Mouse (Mus musculus) naive thymus-derived CD4-positive, alpha-beta T cell, adult 2 months (primary cell): ENCODE measurements at regions not wholly inside any gene's neighbourhood (a gene's known extent, or its start where the extent isn't known, plus 50 kb on each side); places are given as distances from the start of the nearest gene placed in this dataset.

Experiments used
- DNase-seq: peaks from one replicate; pipeline ENCODE4 v3.0.0-alpha.2; 2011; ENCODE audit warnings: low read depth

DNA sequence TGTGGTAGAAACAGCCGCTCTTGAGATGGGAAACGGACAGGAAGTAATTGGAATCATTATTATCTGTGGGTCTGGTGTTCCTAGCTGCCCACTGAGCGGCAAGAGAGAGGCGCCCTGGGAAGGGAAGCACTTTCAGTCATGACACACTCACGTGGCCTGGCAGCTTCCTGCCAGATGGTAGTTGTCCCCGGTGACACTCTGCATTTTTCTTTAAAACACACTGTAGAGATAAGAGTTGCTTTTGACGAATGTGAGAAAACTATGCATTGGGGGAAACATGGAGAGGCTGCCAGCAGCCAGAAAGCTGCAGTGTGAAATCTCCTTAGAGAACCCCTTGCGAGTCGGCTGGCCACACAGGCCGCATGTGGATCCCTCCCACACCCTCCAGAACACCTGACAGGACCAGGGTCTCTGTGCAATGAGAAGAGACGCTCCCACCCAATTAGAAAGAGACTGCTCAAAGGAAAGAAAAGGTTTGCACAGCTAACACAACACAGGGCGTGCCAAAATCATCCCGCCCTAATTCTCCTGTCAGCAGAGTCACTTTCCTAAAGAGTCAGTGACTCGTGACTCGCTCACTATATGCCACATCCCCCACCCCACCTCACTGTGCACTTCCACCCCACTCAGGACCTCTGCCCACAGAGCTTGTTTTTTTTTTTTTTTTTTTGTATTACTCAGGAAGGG lies 194.0 kb upstream of the Map3k1 start:
- DNase-seq, result peak; percentile 76

DNA sequence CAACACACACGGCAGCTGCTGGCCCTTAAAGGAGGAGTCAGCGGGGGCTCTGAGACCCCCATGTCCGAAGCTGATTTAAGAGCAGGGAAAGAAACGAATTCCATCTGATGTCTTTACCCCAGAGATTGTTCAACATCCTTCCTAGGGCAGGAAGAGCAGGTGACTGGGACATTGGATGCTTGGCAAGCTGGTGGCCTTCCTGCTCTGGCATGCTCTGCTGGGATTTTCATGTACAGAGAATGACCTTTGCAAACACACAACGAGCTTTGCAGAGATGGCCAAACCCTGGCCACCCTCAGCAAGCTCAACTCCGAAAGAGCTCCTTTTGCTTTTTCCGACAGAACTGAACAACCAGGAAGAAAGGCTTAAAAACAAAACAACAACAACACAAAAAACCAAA lies 194.7 kb upstream of the Map3k1 start:
- no peak for DNase-seq

- DNase-seq, result peak; percentile 39
Measured at GRCm38 (mm10) chr13:112004126-112004525, 195.3 kb upstream of the Map3k1 start.

DNA sequence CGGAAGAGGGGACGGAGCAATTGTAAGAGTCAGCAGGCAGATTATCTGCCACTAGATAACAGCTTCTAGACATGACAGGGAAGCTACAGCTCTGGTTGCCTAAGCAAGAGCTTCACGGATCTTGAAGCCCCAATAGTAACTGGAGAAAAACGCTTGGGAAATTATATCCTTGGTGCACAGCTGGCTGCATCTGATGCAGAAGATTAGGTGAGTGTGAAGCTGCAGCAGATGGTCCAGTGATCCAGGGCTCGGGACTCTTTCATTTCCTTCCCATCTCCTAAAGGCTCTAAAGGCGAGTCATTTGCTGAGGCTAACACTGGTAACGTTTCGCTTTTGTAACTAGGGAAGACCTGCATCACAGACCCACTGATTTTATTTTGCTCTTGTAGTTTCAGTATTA lies 196.6 kb upstream of the Map3k1 start:
- no peak for DNase-seq

- no peak for DNase-seq
Measured at GRCm38 (mm10) chr13:112008806-112009205, 200.0 kb upstream of the Map3k1 start.

- peak; percentile 41 for DNase-seq
Measured at GRCm38 (mm10) chr13:112009288-112009687, 200.5 kb upstream of the Map3k1 start.

GRCm38 (mm10) chr13:112010464-112010863 lies 201.7 kb upstream of the Map3k1 start:
- DNase-seq, result no peak

DNA sequence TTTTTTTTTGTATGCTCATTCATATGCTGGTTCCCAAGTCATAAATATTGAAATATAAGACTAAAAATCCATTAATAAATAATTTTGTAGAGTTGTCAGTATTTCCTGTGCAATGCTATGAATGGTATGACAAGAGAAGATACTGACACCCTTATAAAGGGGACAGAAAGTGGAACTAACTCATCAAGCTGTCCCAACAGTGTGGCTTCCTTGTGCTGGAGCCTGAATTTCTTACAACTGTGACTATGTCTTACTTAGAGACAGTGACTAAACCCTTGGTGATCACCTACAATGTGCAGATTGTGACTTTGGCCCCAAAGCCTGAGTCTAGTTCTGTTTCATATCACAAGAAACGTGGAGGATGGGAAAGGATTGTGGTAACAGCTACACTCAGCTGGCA lies 203.8 kb upstream of the Map3k1 start:
- no peak for DNase-seq

DNA sequence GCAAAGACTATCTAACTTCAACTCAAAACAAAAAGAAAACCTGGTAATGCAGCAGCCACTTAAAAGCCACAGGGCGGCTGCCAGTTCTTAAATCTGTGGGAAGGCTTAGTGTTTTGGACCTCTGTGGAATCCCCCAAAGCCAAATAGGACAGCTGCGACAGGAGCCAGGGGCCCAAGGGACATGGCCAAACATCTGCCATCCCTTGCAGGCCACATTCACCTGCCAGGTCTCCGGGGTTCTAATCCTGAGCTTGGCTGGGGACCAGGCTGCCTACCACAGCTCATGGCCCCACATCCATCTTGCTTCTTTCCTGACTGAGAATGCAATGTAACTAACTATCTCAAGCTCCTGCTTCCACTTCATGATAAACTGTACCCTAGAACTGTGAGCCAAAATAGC lies 206.3 kb upstream of the Map3k1 start:
- no peak for DNase-seq

DNA sequence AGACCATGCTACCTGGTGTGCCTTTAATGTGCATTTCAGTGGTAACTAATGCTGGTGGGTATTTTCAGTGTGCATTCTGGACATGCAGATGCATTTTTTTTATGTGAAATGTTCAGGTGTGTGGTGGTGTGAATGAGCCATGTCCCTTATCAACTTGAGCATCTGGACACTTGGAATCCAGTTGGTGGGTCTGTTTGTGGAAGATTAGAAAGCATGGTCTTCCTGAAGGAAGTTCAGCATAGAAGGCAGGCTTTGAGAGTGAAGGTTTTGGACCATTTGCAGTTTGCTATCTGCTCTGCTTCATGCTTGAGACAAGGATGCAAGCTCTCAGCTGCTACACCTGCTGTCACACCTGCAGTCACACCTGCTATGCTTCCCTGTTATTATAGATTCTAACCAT lies 207.5 kb upstream of the Map3k1 start:
- DNase-seq, result no peak

- DNase-seq, result no peak
Measured at GRCm38 (mm10) chr13:112018497-112019281, 209.9 kb upstream of the Map3k1 start.

- DNase-seq, result no peak
Measured at GRCm38 (mm10) chr13:112019575-112019974, 210.8 kb upstream of the Map3k1 start.

DNA sequence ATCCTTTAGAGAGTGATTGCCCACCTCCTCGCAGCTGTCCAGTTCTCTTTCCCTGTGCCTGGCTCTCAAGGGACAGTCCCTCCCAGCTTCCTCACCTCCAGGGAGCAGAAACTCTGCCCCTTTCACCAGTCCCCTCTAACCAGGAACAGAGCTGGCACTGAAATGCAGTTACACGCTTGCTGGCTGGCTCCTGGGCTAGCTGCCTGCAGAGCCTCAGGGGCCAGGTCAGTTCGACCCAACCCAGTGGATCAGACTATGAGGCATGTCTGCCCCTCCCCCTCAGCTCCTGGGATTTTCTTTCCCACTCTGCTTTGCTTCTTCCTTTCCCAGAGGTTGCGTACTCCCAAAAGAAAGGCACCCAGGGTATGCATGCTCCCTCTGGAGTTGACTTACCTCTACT lies 214.4 kb upstream of the Map3k1 start:
- DNase-seq, result no peak

DNA sequence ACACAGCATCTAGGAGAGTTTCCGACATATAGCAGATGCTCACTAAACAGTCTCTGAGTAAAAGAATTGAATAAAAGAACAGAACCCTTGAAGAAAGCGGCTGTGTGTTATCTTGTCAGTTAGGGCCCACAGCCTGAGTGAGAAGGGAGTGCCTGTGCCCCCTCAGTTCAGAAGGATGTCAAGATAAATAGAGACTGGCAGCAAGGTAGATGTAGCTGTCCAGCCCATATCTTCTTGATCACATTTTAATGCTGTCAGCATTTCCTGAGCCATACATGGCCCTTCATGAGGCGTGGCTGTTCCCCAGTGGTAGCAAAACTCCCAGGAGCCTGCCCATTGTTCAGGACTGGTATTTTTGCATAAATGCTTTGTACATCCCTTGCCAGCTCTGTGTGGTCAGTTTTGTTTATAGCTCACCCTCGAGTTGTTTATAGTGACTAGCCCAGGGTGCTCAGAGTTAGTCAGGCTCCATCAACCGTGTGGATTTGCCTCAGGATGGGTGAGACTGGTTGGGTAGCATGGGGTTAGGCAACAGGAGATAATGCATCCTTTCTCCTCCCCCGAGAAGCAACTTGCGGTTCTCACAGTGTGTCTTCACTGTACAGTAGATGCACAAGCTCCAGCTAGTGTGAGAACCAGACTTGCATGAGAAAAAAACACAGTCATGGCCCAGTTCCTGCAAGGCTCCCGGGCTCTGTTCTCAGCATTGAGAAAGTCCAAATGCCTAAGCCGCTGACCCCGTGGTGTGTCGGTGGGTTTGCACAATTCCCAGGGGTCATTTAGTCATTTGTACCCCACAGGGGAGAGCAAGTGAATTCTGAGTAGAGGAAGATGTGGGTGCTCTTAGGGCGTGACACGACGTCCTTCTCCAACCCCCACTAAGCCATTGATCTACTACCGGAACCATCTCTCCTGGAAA lies 216.1 kb upstream of the Map3k1 start:
- DNase-seq, result no peak

GRCm38 (mm10) chr13:112025586-112025950 lies 216.8 kb upstream of the Map3k1 start:
- no peak for DNase-seq

- no peak for DNase-seq
Measured at GRCm38 (mm10) chr13:112027736-112028135, 218.9 kb upstream of the Map3k1 start.

- no peak for DNase-seq
Measured at GRCm38 (mm10) chr13:112031061-112031460, 222.3 kb upstream of the Map3k1 start.

DNA sequence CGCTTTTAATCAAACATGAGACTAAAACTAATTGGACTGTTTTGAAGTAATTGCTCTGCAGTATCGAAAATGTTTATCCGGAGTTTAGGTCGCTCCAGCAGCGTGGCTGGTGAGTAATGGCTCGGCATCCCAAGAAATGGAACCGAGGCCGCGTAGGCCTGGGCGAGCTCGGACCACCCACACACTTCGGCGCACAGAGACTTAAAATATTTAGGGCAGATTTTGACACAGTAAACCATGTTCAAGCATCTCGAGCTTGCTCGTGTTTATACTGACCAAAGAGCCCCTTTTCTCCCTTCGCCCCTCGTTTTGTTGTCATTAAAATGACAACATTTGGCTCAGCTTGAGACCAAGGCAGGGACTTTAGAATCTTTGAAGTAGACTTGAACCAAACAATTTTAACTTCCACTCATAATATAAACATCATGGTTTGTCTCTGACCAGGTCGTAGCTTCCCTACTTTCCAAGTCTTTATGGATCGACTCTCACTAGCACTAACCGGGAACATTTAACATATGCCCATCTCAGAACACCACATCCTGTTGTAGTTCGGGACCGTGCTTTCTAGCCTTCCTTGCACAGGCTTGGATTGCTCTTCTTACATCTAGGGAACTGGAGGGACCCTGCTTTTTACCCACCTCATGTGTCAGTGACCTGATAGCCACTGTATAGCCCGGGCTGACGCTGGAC lies 223.0 kb upstream of the Map3k1 start:
- no peak for DNase-seq

DNA sequence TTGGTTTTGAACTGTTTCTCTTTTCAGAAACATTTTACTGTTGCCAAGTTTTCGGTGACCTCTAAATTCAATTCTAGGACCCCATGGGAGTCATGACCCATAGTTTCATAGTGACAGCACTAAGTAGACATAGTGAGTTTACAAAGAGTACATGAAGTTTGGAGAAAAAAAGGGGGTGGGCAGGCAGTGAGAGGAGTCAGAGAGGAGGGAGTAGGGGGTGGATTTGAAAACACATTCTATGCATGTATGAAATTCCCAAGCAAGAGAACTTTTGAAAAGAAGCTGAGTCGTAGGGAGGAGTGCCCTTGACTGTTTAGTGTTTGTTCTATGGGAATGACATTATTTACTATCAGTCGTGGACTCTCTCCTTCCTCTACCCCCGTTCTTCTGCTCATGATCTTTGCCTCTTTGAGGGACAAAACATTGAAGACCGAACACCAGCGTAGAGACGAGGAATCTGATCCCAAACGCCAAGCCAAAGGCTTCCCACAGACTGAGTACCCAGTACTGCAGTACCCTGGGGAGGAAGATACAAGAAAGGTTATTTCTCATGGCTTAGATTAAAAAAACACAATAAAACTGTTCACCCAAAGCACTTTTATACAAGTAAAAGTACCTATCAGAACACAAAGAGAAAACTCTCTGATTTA lies 229.1 kb upstream of the Map3k1 start:
- DNase-seq, result no peak

DNA sequence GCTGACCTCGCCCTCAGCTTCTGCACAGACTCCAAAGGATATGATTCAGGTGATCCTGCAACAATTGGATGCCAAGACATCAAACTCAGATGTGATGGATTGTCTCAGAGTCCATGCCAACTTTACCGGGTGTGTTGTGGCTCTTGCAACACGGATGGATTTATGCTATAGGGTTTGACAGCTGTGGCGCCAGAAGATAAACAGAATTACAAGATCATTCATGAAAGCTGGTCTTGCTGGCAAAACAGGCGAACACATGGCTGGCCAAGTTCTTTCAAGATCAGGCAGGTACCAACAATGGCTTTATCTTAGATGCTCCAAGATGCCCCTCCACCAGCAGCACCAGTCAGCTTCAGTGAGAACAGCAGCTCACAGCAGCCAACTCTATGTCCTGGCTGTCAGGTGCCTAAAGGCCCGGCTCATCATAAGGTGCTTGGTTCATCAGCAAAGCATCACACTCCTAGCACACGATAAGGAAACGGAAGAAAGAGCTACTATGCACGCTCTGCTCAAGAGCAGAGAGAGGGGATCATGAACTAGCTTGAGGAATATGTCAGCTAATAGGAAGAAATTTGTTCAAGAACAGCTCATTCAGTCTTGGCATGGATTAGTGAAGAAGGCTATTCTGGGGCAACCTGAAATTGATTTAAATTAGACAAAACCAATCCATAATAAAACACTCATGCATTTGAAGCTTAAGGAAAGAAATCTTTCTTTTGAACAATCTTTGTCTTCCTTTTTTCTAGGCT lies 229.9 kb upstream of the Map3k1 start:
- no peak for DNase-seq
